Mouse (Mus musculus) layer of hippocampus, adult 8-10 months (tissue): ENCODE measurements around the gene Vmn2r25. TPM values are rescaled to one million over a fixed set of nuclear protein-coding genes. Genes with fewer than 3 reads are reported as not detected.
"Not testable (repeated sequence)": the region's sequence is repeated elsewhere in the genome, so short reads cannot be mapped to it uniquely, and the experiment has no call there.

Experiments
- DNase-seq, 2 experiments: peaks; one replicate each; pipeline ENCODE4 v3.0.0; 2022; ENCODE audit warnings: low spot score in 2 of 2
- total RNA-seq, 4 experiments: library from RNA; stranded (reverse); gene quantifications; 2 replicates each; pipeline ENCODE4 v1.2.4; 2022

Vmn2r25 gene
- not detected for total RNA-seq

DNA sequence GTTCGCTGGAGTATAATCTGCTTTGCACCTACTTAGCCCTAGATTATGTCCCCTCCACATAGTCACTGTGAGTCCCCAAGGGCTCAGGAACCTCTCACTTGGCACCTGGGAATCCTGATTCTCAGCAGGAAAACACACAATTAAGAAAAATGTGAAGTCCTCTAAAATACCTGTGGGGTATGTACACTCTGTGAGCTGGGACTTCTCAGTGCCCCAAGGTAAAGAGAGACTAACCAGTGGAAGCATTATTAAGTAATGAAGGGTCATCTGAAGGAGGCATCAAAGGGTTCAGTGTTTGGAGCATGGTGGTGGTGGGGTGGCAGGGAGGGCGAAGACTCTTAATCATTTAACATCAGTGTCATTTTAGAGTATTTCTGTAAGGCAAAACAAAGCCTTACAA is at the start of gene Vmn2r25:
Vmn2r25 (minus strand) TSS at position 101 of the 400 bp plus-strand sequence.
- not testable (repeated sequence) for DNase-seq

DNA sequence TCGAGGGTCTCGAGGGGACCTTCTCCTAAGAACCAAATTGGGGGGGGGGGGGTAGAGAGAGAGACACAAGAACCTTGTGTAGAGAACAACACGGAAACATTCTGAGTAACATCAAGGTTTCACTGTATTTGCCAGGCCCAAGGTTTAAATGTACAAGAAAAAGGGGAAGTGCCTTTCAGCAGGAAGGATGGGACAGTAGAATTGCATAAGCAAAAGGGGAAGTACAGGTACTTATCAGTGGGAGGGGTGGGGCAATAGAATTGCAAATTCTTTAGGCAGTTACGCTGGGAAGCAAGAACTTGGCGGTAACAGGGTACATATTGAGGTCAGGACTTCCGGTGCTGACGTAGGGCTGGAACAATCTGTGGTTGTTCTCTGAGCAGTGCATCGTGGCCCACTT is 33.3 kb downstream of the Vmn2r25 start:
- DNase-seq, result no peak

DNA sequence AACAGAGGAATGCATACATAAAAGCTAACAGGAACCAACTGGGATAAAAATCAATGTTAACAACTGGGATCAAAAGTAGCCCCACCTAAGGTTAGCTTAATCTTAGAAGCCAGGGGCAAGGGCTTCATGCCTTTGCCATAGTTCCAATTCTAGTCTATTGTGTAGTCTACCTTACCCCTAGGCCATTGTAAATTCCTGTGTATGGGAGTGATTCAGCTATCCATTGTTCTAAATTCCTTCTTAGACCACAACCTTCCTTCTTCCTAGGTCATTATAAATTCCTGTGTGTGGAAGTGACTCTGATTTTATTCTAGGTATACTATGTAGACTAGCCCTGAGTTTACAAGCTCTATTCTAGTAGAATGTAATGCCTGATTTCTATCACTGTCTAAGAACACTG is 43.0 kb downstream of the Vmn2r25 start:
- DNase-seq, result not testable (repeated sequence)

DNA sequence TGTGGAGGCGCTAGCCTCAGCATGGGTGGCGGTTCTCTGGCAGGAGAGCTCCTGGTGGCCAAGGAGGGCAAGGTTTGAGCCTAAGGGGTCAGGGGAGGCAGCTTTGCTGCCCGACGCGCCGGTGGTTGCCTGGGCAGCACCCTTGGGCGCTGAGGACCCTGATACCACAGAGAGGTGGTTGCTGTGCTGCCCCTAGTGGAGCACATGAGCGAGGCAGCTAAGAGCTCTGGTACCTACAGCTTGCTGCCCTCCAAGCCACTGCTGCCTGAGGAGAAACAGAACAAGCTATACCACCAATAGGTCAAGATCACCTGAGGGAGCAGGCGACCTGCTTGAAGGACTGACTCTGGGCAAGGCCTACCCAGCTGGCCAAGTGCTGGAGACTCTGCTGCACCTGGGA is 59.5 kb downstream of the Vmn2r25 start:
- no peak for DNase-seq

DNA sequence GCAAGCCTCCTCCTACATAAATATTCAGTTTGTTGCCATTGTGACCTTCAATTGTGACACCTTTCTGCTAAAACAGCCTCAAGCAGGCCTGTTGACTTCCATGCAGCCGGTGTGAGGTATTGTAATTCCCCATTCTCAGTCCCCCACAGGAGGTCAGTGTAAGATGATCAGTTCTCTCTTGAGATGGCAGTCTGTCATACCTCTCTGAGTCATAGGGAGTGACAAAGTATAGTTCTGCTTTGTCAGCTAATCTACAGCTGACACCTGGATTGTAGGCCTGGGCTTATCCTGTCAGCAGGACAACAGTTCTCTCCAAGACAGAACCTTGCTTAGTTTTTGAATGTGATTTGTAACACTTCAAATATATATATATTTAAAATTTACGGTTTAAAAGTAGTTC is 68.4 kb downstream of the Vmn2r25 start:
- no peak for DNase-seq

DNA sequence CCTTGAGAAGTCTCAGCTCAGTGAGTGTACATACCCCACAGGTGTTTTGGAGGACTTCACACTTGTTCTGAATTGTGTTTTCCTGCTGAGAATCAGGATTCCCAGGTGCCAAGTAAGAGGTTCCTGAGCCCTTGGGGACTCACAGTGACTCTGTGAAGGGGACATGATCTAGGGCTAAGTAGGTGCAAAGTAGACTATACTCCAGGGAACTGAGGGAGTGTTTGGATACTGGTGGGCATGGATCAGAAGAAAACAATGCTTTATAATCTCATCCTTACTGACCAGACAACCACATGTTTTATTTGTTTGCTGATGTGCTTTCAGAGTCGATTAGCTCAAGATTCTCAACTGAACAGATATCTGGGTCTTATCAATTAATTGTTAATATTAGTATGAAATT is 74.7 kb downstream of the Vmn2r25 start, which contains the start of gene Vmn2r24:
Vmn2r24 (plus strand) TSS at position 301 of the 400 bp plus-strand sequence.
- DNase-seq, result no peak

Other genes starting within 250 kb of the Vmn2r25 start
- gene Vmn2r22, start 202.7 kb downstream of the Vmn2r25 start, total RNA-seq, result not detected
- gene Vmn2r23, start 150.8 kb downstream of the Vmn2r25 start, total RNA-seq, result not detected
- under 1 TPM in 2 of 4 experiments, not detected in 2; 0.02 TPM for gene Vmn2r24, start 74.6 kb downstream of the Vmn2r25 start, total RNA-seq
- under 1 TPM in 1 of 4 experiments, not detected in 3; 0.07 TPM for gene Vmn2r26, start 171.1 kb upstream of the Vmn2r25 start, total RNA-seq